Mouse (Mus musculus) brain, adult 10 weeks (tissue): ENCODE results near the gene Surf6. TPM values are rescaled to one million over a fixed set of nuclear protein-coding genes. Genes with fewer than 3 reads are reported as not detected.

Experiments used
- polyA plus RNA-seq: library from polyadenylated mRNA; stranded (reverse); fragments of 350-450 nt; fragmentation: Illumina TruSeq; extraction: RNeasy Lipid Tissue Mini Kit (QIAGEN cat#74804); gene quantifications from one replicate; pipeline ENCODE4 v1.2.3, GENCODE M21; 2015; ENCODE audit warnings: low read depth, low replicate concordance

Surf6 gene
- polyA plus RNA-seq: 20.5 TPM

DNA sequence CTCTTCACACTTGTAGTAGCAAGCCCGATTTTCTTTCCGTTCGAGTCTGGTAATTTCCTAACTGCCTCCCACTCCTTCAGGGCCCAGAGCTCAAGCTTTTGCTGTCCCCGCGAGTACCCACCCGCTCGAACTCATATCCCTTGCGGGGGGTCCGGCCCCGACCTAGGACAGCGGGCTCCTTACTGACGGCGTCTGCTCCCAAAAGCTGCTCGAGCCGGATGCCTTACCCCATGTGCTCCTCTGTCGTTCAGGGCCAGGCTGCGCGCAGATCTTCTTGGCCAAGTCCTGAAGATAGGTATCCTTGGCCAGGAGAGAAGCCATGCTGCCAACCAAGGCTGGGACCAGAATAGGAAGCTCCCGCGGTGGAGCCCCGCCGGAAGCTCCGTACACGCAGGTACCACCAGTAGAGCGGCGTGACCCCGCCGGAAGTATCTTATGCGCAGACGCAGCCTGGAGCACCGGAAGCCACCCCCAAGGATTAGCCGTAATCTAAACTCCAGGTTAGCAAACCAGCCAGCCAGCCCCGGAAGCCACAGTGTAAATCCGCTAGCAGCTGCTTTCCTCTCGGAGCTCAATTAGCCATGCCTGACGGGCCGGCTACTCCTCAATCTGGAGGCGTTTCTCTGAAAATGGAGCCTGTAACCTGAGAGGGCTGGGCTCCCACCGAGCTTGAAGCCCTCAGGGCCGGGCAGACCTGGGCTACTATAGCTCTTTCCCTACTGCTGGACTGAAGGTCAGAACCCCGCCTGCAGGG lies at the start of gene Surf6:
Surf6 (minus strand) TSS at position 413 of the 754 bp plus-strand sequence.

DNA sequence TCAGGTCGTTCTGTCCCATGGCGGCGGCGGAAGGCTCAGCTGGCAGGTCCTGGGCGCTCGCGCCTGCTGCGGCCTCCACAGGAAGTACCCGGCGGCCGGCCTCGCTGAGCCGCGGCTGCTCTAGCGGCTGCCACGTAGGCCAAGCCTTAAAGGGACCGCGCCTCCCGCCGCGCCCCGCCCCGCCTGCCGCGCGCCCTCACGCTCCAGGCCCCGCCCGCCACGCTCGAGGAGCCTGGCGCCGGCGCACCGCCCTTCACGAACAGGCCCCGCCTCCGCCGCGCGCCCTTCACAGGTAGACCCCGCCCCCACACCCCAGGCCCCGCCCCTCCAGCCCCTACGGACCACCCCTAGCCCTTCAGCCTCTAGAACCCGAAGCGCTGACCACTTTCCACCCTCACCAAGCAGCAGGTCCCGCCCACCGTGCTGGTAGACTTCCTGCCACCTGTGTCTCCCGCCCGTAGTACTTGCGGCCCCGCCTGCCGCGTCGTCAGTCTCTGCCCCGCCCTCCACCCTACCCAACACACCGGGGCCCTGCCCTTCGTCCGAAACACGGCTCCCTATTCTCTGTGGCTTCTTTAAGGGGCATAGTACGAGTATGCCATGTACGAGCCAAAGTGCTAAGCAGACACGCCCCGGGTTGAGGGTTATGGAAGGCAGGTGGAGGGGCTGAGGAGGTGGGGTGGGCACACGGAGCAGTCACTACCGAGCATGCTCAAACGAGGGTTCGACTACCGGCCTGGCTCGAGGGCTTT lies 30.8 kb upstream of the Surf6 start, which contains the start of the genes Surf4 and Stkld1:
Surf4 (minus strand) TSS at position 625 of the 752 bp plus-strand sequence.
Stkld1 (plus strand) TSS at position 744 of the 752 bp plus-strand sequence.

DNA sequence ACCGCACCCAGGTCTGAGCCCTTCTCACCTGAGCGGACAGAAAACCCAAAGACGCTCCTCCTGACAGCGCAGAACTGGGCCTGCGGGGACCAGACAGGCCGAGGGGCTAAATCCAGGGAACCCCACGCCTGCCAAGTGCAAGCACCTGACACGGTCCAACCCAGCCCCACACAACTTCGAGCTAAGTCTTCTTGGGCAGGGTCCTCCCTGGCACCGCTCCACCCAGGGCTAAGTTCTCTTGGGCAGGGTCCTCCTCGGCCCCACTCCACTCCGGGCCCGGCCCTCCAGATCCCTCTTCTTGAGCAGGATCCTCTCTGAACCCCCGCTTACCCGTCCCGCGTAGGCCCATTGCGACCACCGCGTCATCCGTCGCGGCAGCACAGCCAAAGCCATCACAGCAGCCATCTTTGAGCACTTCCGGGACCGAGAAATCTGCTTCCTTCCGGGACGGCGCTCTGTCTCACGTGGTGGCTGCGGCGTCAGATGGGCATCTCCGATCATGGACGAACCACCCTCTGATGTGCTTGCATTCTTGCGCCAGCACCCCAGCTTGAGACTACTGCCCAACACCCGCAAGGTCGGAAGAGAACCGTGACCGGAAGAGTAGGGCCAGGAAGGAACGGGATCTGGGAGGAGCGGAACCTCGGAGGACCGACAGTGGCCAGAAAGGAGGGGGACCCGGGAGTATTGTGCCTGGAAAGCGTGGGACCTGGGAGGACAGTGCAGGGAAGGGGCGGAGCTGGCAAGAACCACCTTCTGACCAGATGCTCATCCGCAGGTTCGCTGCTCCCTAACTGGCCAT lies 13.4 kb upstream of the Surf6 start, which contains the start of the genes Surf2 and Surf1:
Surf2 (plus strand) TSS at position 441 of the 802 bp plus-strand sequence.
Surf1 (minus strand) TSS at position 604 of the 802 bp plus-strand sequence.

DNA sequence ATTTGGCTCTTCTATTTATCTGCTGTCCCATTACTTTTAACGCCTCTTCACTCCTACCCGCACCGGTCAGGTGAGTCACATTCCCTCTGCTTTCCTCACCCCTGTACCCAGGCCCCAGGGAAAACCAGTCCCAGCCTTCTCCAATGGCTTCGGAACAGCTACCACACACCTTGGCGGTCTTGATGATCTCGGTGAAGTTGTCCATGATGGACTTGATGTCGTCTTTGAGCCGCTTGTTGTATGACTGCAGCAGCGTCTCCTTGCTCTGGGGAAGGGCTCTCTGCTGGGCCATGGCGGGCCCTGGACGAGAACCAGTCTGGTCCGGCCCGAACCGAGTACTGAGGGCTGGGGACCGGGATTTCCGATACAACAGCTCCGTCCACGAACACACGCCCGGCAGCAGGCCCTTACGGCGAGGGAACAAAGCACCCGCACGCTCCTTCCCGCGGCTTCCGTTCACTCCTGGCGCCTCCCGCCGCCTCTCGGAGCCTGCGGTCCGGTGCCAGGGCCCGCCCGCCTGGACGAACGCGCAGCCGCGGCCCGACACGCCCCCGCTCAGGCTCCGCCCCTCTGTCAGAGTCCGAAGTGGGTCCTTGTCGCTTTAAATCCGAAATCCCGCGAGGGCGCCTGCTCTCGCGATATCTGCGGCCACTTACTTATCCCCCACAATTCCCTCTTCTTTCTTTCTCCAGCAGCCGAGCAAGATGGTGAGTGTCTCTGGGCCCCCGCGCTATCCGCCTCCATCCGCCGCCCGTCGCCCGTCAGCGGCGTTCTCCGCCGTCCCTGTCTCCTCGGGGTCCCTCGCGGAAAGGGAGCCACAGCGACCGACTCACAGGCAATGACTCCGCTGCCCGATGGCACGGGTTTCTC lies 7.7 kb upstream of the Surf6 start, which contains the start of the genes Med22 and Rpl7a:
Med22 (minus strand) TSS at position 554 of the 870 bp plus-strand sequence.
Rpl7a (plus strand) TSS at position 641 of the 870 bp plus-strand sequence.

DNA sequence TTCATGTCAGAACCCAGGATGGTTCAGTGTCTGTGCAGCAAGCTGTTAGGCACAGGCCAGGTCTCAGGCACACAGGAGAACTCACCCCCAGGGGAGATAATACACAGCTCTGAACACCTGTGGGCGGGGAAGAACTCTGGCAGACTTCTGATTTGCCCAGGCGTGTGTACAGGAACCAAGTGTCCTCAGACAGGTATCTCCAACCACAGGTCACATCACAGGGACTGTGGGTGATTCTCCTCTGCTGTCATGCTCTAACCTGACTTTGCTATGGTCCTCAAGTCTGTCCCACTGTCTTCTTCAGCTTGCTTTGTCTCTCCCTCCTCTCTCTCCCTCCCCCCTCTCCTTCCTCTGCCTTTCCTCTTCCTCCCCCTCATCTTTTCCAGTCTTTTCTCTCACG lies 37.8 kb downstream of the Surf6 start, which contains the start of gene Abo:
Abo (minus strand) TSS at position 101 of the 400 bp plus-strand sequence.

Other genes with a start within 250 kb of the Surf6 start
- gene Lcn4, start 231.6 kb downstream of the Surf6 start, polyA plus RNA-seq: not detected
- not detected for gene Abo, start 37.9 kb downstream of the Surf6 start, polyA plus RNA-seq
- gene Med22, start 7.8 kb upstream of the Surf6 start, polyA plus RNA-seq: 54.1 TPM
- gene Rpl7a, start 7.9 kb upstream of the Surf6 start, polyA plus RNA-seq: 866 TPM
- 68.7 TPM for gene Surf2, start 13.5 kb upstream of the Surf6 start, polyA plus RNA-seq
- gene Surf1, start 13.7 kb upstream of the Surf6 start, polyA plus RNA-seq: 161 TPM
- gene Surf4, start 31.0 kb upstream of the Surf6 start, polyA plus RNA-seq: 51.1 TPM
- not detected for gene Stkld1, start 31.2 kb upstream of the Surf6 start, polyA plus RNA-seq
- 66.6 TPM for gene Rexo4, start 61.5 kb upstream of the Surf6 start, polyA plus RNA-seq
- 4.2 TPM for gene Adamts13, start 70.5 kb upstream of the Surf6 start, polyA plus RNA-seq
- 44.5 TPM for gene Cacfd1, start 107.0 kb upstream of the Surf6 start, polyA plus RNA-seq
- 21.4 TPM for gene Slc2a6, start 125.1 kb upstream of the Surf6 start, polyA plus RNA-seq
- not detected for gene Mymk, start 169.3 kb upstream of the Surf6 start, polyA plus RNA-seq
- 16.1 TPM for gene Adamtsl2, start 176.5 kb upstream of the Surf6 start, polyA plus RNA-seq
- gene Fam163b, start 239.6 kb upstream of the Surf6 start, polyA plus RNA-seq: 85.0 TPM